Mouse (Mus musculus) heart, adult 18-20 months (tissue): ENCODE measurements around the gene Per2. TPM values are rescaled to one million over a fixed set of nuclear protein-coding genes. Genes with fewer than 3 reads are reported as not detected.

ENCODE experiments used
- DNase-seq, 2 experiments: peaks; one replicate each; pipeline ENCODE4 v3.0.0; 2021 to 2022; ENCODE audit warnings: mixed read lengths in 1 of 2
- total RNA-seq, 2 experiments: library from RNA; stranded (reverse); gene quantifications; 2 replicates each; pipeline ENCODE4 v1.2.3; 2021

Gene Per2
- total RNA-seq, 2 experiments from 2014 or later: 4.7 to 5.6 TPM

- DNase-seq: no peak
These were observed 24.2 kb downstream of the Per2 start for GRCm38 (mm10) chr1:91434905-91435304.

GRCm38 (mm10) chr1:91430761-91431160, 28.4 kb downstream of the Per2 start:
- DNase-seq: no peak

- DNase-seq: no peak
These were observed 29.9 kb downstream of the Per2 start for GRCm38 (mm10) chr1:91429212-91429611.

- peak; percentile 82 to 95 for DNase-seq
These were observed 30.5 kb downstream of the Per2 start for GRCm38 (mm10) chr1:91428614-91429013.

- no peak for DNase-seq
These were observed 32.7 kb downstream of the Per2 start for GRCm38 (mm10) chr1:91426397-91426796.

GRCm38 (mm10) chr1:91420601-91421065, 38.5 kb downstream of the Per2 start:
- no peak for DNase-seq

GRCm38 (mm10) chr1:91419862-91420600, 39.1 kb downstream of the Per2 start:
- DNase-seq: no peak

GRCm38 (mm10) chr1:91417991-91418390, 41.1 kb downstream of the Per2 start:
- no peak for DNase-seq

GRCm38 (mm10) chr1:91415311-91415710, 43.8 kb downstream of the Per2 start:
- DNase-seq: no peak

- no peak for DNase-seq
These were observed 44.2 kb downstream of the Per2 start for GRCm38 (mm10) chr1:91414903-91415302.

- peak; percentile 88 to 89 for DNase-seq
These were observed 45.1 kb downstream of the Per2 start, which contains the start of gene Hes6 for GRCm38 (mm10) chr1:91413898-91414594. Gene Hes6 (minus strand): TSS chr1:91414038.

GRCm38 (mm10) chr1:91413536-91413897, 45.6 kb downstream of the Per2 start:
- DNase-seq: no peak

GRCm38 (mm10) chr1:91413030-91413506, 46.1 kb downstream of the Per2 start:
- DNase-seq: peak; percentile 92 to 98

GRCm38 (mm10) chr1:91412286-91413029, 46.7 kb downstream of the Per2 start:
- no peak for DNase-seq

- no peak for DNase-seq
These were observed 47.4 kb downstream of the Per2 start for GRCm38 (mm10) chr1:91411631-91412285.

GRCm38 (mm10) chr1:91407819-91408218, 51.3 kb downstream of the Per2 start:
- no peak for DNase-seq

- peak in 1 of 2 experiments; percentile 42 for DNase-seq
These were observed 53.5 kb downstream of the Per2 start for GRCm38 (mm10) chr1:91405406-91406169.

- no peak for DNase-seq
These were observed 54.1 kb downstream of the Per2 start for GRCm38 (mm10) chr1:91404976-91405375.

GRCm38 (mm10) chr1:91398260-91399062, 60.7 kb downstream of the Per2 start, which contains the start of gene Ilkap:
Gene Ilkap (minus strand): TSS chr1:91398815.
- DNase-seq: peak; percentile 89 to 91

- no peak for DNase-seq
These were observed 61.2 kb downstream of the Per2 start for GRCm38 (mm10) chr1:91397927-91398259.
